Mouse (Mus musculus): ENCODE data around the gene Mmp9. TPM values are rescaled to one million over a fixed set of nuclear protein-coding genes. Genes with fewer than 3 reads are reported as not detected.
A peak's percentile ranks its signal among the peaks of the same experiment; 100 is the strongest.

The Mmp9 gene
- polyA plus RNA-seq, 1 experiment from 2014 or later = 37.2 TPM

DNA sequence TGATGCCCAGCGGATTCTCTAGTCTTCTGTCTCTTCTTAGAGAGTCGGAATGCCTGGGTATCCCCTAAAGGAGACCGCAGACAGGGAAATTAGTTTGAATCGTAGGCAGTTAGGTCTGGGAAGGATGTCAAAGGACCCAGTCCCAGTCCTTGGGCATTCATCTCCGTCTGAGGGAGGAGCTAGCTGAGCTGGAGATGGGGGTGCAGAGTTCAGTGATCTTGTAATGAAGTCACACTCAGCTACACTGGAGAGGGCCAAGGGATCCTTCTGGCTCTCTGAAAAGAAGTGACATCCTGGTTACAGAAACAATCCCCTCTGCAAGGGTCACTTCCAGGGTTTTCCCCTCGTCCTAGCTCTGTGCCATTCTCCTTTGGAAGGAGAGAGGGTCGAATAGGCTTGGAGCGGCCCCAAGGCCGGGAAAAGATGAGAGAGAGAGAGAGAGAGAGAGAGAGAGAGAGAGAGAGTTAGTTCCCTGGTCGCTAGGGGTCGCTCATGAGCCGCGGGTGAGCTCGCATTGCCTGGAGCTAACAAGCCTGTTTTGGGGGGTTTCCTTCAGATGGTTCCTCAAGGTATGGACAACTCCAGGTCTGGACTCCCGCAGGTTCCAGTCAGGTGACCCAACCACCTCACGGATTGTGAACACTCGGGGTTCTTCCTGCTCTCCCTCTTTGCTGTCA is 21.1 kb downstream of the Mmp9 start:
- H3K4me3 ChIP-seq = peak overlapping the region; percentile 66
- no peaks in the 10 kb centered on the region for H3K9me3 ChIP-seq
- H3K4me1 ChIP-seq (replicated peaks) = peaks cover 58% of the 10 kb centered on the region
- 0 out of 2 replicates have a peak, but pooled peaks cover 2% of the 10 kb centered on the region for H3K27me3 ChIP-seq
- peak; percentile 15; the same call in 1 of the 2 replicates for ATAC-seq (ENCODE audit: low FRiP score, low read depth)
- H3K9ac ChIP-seq = peak overlapping the region; percentile 63
- 7% methylated on average over 17 of the region's 17 CpGs for WGBS
- H3K36me3 ChIP-seq = no peaks in the 10 kb centered on the region
- peak overlapping the region; percentile 71 for H3K4me2 ChIP-seq
- peak overlapping the region; percentile 75 for H3K27ac ChIP-seq (replicated peaks)

DNA sequence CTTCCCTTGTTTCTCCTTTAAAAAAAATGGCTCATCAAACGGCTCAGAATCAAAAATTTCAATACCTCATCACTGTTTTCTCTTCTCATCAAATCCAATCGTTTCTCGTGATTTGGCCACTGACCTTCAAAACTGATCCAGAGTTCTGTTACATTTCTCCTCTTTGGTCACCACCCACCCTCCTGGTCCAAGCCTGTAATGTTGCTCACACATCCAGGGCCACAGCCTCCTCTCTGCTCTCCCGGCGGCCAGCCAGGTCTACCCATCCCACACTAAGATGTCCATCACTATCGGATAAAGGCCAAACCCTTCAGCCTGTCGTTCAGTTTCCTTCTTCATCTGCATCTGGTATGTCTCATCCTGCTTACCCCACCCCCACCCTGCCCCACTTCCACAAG is 21.6 kb downstream of the Mmp9 start:
- Histone ChIP-seq H3K9me3 (no peaks in the 10 kb centered on the region), H3K9ac (no peak overlapping the region), H3K27ac (replicated peaks) (0 out of 2 replicates have a peak overlapping the region, but pooled peaks have one; percentile 75), H3K27me3 (peaks cover 5% of the 10 kb centered on the region; the same call in 1 of the 2 replicates), H3K4me1 (replicated peaks) (peaks cover 62% of the 10 kb centered on the region), H3K4me2 (peak overlapping the region; percentile 71), H3K36me3 (no peaks in the 10 kb centered on the region), H3K4me3 (peak overlapping the region; percentile 66)
- WGBS = 53% methylated on average over 7 of the region's 7 CpGs
- no peak for ATAC-seq (ENCODE audit: low FRiP score, low read depth)

DNA sequence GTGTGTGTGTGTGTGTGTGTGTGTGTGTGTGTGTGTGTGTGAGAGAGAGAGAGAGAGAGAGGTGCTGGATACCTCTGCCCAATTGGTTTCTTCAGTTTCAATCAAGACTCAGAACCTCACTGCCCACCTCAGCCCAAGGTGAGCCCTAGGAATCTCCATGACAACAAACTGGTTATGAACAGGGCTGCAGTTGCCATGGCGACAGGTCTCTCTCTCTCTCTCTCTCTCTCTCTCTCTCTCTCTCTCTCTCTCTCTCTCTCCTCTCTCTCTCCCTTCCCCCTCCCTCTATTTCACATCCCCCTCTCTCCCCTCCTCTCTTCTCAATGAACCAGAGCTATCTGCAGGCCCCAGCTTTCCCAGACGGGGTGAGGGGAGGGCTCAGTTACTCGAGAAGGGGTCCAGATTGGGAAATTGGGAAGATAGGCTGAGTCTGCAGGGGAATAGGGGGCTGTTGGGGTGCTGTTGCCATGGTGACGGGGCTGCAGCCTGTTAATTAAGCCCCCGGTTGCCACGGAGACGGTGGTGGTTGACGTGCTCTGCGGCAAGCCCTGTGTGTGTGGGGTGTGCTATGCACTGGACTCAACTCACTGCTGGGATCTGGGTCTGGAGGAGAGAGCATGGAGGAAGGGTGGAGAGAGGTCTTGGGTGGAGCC is 23.8 kb downstream of the Mmp9 start:
- Histone ChIP-seq H3K36me3 (no peaks in the 10 kb centered on the region), H3K4me1 (replicated peaks) (peaks cover 77% of the 10 kb centered on the region), H3K4me2 (peak overlapping the region; percentile 47), H3K27me3 (peaks cover 9% of the 10 kb centered on the region), H3K27ac (replicated peaks) (peak overlapping the region; percentile 89), H3K9ac (no peak overlapping the region), H3K9me3 (no peaks in the 10 kb centered on the region), H3K4me3 (no peak overlapping the region)
- 6% methylated on average over 9 of the region's 9 CpGs for WGBS
- ATAC-seq (ENCODE audit: low FRiP score, low read depth) = peak; percentile 59

DNA sequence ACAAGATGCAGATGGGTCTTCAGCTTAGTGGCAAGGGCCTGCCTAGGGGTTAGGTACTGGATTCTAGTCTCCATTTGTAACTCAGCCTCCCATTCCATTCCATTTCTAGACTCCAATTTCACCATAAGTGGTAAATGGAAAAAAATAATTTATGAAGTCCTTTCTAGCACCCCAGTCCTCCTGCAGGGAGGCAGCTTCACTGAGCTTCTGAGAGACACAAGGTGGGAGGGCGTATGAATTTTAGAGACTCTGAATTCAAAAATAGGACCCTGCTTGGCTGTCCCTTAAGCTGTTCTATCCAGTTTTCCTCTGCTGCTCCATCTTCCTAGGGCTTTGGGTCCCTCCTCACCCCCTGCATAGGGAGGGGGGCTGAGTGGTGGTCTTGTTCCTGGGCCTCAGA is 24.4 kb downstream of the Mmp9 start:
- H3K4me3 ChIP-seq = no peak overlapping the region
- peaks cover 83% of the 10 kb centered on the region for H3K4me1 ChIP-seq (replicated peaks)
- no peaks in the 10 kb centered on the region for H3K36me3 ChIP-seq
- ATAC-seq (ENCODE audit: low FRiP score, low read depth) = peak; percentile 0; the same call in 1 of the 2 replicates
- peak overlapping the region; percentile 47 for H3K4me2 ChIP-seq
- no peaks in the 10 kb centered on the region for H3K9me3 ChIP-seq
- H3K27me3 ChIP-seq = peaks cover 16% of the 10 kb centered on the region
- 86% methylated on average over 1 of the region's 1 CpGs for WGBS
- H3K9ac ChIP-seq = no peak overlapping the region
- peak overlapping the region; percentile 89 for H3K27ac ChIP-seq (replicated peaks)

DNA sequence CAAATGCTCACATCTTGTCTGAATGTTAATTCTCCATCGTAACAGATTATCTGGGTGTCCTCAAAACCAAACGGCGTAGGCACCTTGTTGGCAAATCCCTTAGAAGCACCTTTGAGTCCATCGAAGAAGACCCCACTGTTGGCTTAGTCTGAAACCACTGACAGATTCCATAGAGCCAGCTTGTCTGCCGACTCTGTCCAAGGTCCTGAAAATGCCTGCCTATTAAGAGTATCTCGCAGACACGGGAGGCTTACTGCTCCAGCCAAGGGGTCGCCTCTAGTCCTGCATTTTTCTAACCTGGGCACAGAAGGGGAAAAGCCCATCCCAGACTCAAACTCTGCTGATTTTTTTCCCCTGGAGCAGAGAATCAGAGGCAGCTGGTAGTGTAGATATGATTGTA is 25.8 kb downstream of the Mmp9 start:
- peaks cover 20% of the 10 kb centered on the region for H3K27me3 ChIP-seq
- no peak overlapping the region for H3K4me2 ChIP-seq
- WGBS = 26% methylated on average over 8 of the region's 8 CpGs
- H3K4me3 ChIP-seq = no peak overlapping the region
- no peak overlapping the region for H3K9ac ChIP-seq
- H3K36me3 ChIP-seq = no peaks in the 10 kb centered on the region
- no peak overlapping the region for H3K27ac ChIP-seq (replicated peaks)
- ATAC-seq (ENCODE audit: low FRiP score, low read depth) = no peak
- no peaks in the 10 kb centered on the region for H3K9me3 ChIP-seq
- H3K4me1 ChIP-seq (replicated peaks) = peaks cover 88% of the 10 kb centered on the region

DNA sequence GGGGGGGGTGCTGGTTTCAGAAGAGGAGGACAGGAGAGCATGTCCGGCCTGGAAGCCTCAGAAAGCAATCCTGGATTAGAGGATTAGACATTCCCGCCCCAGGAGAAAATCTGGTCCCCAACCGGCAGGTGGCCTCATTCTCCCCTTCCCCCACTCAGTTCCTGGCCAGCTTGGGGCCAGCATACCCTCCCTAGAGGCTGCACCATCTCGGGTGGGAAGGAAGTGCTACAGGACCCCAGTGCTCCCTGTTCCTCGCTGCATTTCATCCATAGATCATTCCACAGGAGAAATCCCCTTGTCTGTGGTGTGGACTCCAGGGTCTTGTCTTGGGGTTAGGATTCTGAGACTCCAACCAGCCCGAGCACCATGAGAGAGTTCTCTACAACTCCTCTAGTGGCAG is 26.6 kb downstream of the Mmp9 start:
- peaks cover 20% of the 10 kb centered on the region for H3K27me3 ChIP-seq
- H3K4me3 ChIP-seq = peak overlapping the region; percentile 65; the same call in 1 of the 2 replicates
- ATAC-seq (ENCODE audit: low FRiP score, low read depth) = no peak

DNA sequence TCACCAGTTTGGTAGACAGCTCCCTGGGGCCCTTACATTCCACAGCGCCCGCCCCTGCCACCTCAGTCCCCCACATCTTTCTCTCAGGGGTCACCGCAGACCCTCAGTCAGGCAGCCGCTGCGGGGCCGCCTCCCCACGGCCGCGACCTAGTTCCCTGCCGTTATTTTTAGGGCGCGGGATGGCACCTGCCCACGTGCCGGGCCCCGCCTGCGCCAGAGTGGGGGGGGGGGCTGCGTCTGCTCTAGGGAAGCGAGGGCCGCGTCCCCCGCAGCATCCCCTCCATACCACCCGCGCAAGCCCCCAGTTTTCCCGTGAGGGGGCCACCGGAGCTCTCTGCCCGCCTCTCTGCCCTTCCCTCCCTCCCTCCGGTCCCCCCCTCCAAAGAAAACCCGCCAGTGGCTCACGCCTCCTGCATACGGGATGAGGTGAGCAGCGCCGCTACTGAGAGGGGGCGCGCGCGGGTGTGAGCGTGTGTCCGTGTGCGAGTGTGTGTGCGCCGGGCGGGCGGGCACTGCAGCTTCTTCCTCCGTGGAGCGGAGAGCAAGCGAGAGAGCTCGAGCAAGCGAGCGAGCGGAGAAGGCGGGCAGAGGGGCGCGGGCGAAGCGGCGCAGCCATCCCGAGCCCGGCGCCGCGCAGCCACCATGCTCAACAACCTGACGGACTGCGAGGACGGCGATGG is 27.3 kb downstream of the Mmp9 start:
- ATAC-seq (ENCODE audit: low FRiP score, low read depth) = peak; percentile 75

More for the DNA sequence above, 26.6 kb downstream of the Mmp9 start:
- Histone ChIP-seq H3K27ac (replicated peaks) (peak overlapping the region; percentile 92), H3K9ac (no peak overlapping the region), H3K36me3 (no peaks in the 10 kb centered on the region), H3K9me3 (no peaks in the 10 kb centered on the region), H3K4me2 (peak overlapping the region; percentile 86), H3K4me1 (replicated peaks) (peaks cover 87% of the 10 kb centered on the region)
- WGBS = 14% methylated on average over 6 of the region's 6 CpGs

DNA sequence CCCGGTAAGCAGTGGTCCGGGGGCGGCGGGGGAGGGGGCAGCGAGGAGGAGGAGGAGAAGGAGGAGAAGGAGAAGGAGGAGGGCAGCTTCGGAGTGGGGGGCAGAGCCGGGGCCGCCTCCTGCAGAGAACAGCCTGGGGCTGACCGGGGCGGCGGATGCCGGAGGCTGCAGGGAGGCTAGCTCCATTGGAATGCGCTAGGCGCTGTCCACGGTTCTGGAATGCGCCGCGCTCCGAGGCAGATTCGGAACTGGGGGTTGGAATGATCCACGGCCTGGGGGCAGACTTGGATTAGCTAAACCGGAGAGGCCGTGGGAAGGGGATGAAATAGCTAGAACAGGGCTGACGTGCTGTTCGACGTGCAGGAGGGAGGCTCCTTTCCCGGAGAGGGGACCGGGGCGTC is 27.9 kb downstream of the Mmp9 start:
- H3K9me3 ChIP-seq = no peaks in the 10 kb centered on the region
- H3K9ac ChIP-seq = peak overlapping the region; percentile 64

More for the DNA sequence above, 27.3 kb downstream of the Mmp9 start:
- Histone ChIP-seq H3K36me3 (no peaks in the 10 kb centered on the region), H3K4me3 (peak overlapping the region; percentile 65), H3K27me3 (peaks cover 20% of the 10 kb centered on the region), H3K9me3 (no peaks in the 10 kb centered on the region), H3K9ac (peak overlapping the region; percentile 64), H3K27ac (replicated peaks) (peak overlapping the region; percentile 92), H3K4me2 (peak overlapping the region; percentile 86), H3K4me1 (replicated peaks) (peaks cover 84% of the 10 kb centered on the region)
- WGBS = under 1% methylated on average over 62 of the region's 65 CpGs

DNA sequence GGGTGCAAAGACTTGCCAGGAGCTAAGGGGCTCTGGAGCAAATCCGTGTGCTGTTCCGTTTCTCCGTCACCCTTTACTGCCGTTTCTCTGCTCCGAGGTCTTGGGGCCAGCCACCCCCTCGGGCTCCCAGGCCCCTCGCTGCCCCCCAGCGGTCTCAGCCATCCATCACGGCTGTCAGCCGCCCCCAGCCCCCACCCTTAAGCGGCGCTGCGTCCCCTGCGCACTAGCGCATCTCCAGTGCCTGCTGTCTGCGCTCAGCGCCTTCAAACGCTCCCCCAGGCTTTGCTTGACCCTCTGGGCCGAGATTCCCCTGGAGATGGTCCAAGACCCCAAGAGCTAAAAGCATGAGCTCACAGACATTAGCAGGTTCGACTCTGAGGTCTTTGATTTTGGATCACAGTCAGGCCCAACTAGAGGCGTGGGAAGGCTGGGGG is 28.8 kb downstream of the Mmp9 start:
- H3K4me3 ChIP-seq = peak overlapping the region; percentile 65
- peaks cover 20% of the 10 kb centered on the region for H3K27me3 ChIP-seq
- H3K4me2 ChIP-seq = peak overlapping the region; percentile 86
- under 1% methylated on average over 21 of the region's 21 CpGs for WGBS
- H3K9ac ChIP-seq = peak overlapping the region; percentile 64
- peak overlapping the region; percentile 92 for H3K27ac ChIP-seq (replicated peaks)
- no peak for ATAC-seq (ENCODE audit: low FRiP score, low read depth)
- H3K4me1 ChIP-seq (replicated peaks) = peaks cover 70% of the 10 kb centered on the region
- H3K9me3 ChIP-seq = no peaks in the 10 kb centered on the region
- no peaks in the 10 kb centered on the region for H3K36me3 ChIP-seq

More for the DNA sequence above, 27.9 kb downstream of the Mmp9 start:
- Histone ChIP-seq H3K4me2 (peak overlapping the region; percentile 86), H3K27ac (replicated peaks) (peak overlapping the region; percentile 92), H3K27me3 (peaks cover 20% of the 10 kb centered on the region), H3K4me1 (replicated peaks) (peaks cover 79% of the 10 kb centered on the region), H3K36me3 (no peaks in the 10 kb centered on the region), H3K4me3 (peak overlapping the region; percentile 65)
- ATAC-seq (ENCODE audit: low FRiP score, low read depth) = no peak; the same call in 1 of the 2 replicates
- under 1% methylated on average over 29 of the region's 29 CpGs for WGBS

DNA sequence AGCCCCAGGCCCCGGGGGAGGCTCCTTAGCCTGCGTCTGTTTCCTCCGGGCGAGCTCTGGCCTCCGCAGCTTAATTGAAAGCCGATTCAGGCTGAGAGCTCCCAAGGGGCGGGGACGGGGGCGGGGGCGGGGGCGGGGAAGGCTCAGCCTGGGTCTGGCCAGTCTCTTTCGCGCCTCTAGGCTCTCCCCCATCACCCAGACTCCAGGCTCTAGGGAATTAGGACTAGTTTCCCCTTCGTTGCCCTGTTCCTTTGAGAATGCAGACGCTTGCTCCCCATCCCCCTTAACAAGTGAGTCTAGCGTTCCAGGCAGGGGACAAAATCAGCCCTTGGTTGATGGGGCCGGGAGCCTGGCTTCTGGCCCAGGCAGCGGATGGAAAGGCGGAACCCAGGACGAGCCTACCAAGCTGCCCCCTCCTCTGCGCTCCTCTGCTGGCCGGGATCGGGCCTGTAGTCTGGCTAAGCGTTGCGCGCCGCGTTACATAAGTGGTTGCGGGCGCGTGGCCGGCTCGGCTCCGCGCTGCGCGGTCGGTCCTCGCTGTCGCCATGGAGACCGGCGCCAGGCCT is 30.1 kb downstream of the Mmp9 start:
- H3K4me1 ChIP-seq (replicated peaks) = peaks cover 60% of the 10 kb centered on the region
- H3K9me3 ChIP-seq = no peaks in the 10 kb centered on the region
- WGBS = under 1% methylated on average over 42 of the region's 42 CpGs
- H3K4me2 ChIP-seq = peak overlapping the region; percentile 86
- H3K36me3 ChIP-seq = no peaks in the 10 kb centered on the region
- peak overlapping the region; percentile 64 for H3K9ac ChIP-seq
- peak overlapping the region; percentile 52; the same call in 1 of the 2 replicates for H3K27ac ChIP-seq (replicated peaks)
- ATAC-seq (ENCODE audit: low FRiP score, low read depth) = peak; percentile 47; the same call in 1 of the 2 replicates
- H3K27me3 ChIP-seq = peaks cover 20% of the 10 kb centered on the region
- peak overlapping the region; percentile 65 for H3K4me3 ChIP-seq

DNA sequence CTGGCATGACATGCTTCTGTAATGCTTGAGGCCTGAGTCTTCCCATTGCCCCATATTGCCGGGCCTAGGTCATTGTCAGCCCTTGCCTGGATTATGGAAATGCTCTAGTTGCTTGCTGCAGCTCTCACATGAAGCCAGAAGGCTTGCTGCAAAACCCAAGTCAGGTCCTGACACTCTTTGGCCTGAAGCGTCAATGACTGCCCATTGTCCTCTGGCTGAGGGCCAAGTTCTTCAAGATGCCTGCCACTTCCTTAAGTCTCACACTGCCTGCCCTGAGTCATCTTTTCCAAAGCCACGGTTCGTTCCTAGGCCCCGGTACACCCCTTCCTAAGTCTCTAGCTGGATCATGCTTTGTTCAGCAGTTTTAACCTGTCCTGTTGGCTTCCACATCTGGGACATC is 32.1 kb downstream of the Mmp9 start:
- Histone ChIP-seq H3K36me3 (no peaks in the 10 kb centered on the region), H3K27me3 (peaks cover 12% of the 10 kb centered on the region; the same call in 1 of the 2 replicates), H3K4me3 (no peak overlapping the region), H3K27ac (replicated peaks) (no peak overlapping the region), H3K4me2 (no peak overlapping the region), H3K9ac (no peak overlapping the region), H3K9me3 (no peaks in the 10 kb centered on the region), H3K4me1 (replicated peaks) (peaks cover 54% of the 10 kb centered on the region)
- WGBS = 56% methylated on average over 5 of the region's 5 CpGs
- no peak for ATAC-seq (ENCODE audit: low FRiP score, low read depth)
